Comparison of ENCODE assay signal across 8 mouse cellular contexts in genomic region chr12:77240839-77241238, GRCm38 (mm10). TPM values are rescaled to one million over a fixed set of nuclear protein-coding genes. Genes with fewer than 3 reads are reported as not detected.
DNase-seq lines count a peak whose midpoint lies in the region; ATAC-seq and TF ChIP-seq lines count a peak whose summit lies in the region.

No protein-coding gene starts in this region.

- intact Hi-C loops in left cerebral cortex, adult 2 months (cut with DNase I) = loop anchor here (1.0 to 5.0 kb wide), 2 partner anchors 327 to 846 kb away; no protein-coding TSS in a partner anchor
- intact Hi-C loops in left cerebral cortex, postnatal 25 days (cut with DNase I) = loop anchor here (1.0 to 2.0 kb wide), 2 partner anchors 327 to 428 kb away; no protein-coding TSS in a partner anchor

- no peak for TF ChIP-seq POLR2A in cerebellum, adult 2 months (IDR thresholded peaks at IDR 0.05; ENCODE audit: borderline replicate concordance, insufficient read depth, low read length)

- H3K4me3 ChIP-seq in cerebellum, adult 2 months (replicated peaks; ENCODE audit: insufficient read depth, low read depth, low read length) = peak overlapping the region; percentile 91
- peak overlapping the region; percentile 99 for H3K4me3 ChIP-seq in left cerebral cortex, adult 2 months
- H3K4me3 ChIP-seq in macrophage (ENCODE audit: inconsistent target) = peak overlapping the region; percentile 39; the same call in 1 of the 2 replicates

- 0 out of 2 replicates have a peak, but pooled peaks have one; percentile 14 for TF ChIP-seq CTCF in cerebellum, adult 2 months (IDR thresholded peaks at IDR 0.05; ENCODE audit: borderline replicate concordance, insufficient read depth, low read depth, low read length)
- TF ChIP-seq CTCF in left cerebral cortex, adult 2 months (IDR thresholded peaks at IDR 0.05) = peak; percentile 54

- H3K4me1 ChIP-seq in cerebellum, adult 2 months (ENCODE audit: control insufficient read depth, insufficient read depth, low read length) = peaks cover 10% of the 10 kb centered on the region; the same call in 1 of the 2 replicates

- DNase-seq in cerebellum, adult 2 months = peak in 1 of 2 experiments; percentile 53
- no peak for DNase-seq in left cerebral cortex, adult 2 months (ENCODE audit: extremely low spot score in 1 of 2, low spot score in 2 of 2)
- DNase-seq in left cerebral cortex, postnatal 25 days (ENCODE audit: low spot score in 2 of 2) = no peak
- DNase-seq in brain, adult 2 months (ENCODE audit: low read depth, low spot score) = peak; percentile 86
- DNase-seq in frontal cortex, postnatal 36 days (ENCODE audit: low spot score in 2 of 2) = no peak
- no peak for DNase-seq in right cerebral cortex, postnatal 25 days

- H3K27me3 ChIP-seq in cerebellum, adult 2 months (ENCODE audit: control insufficient read depth, insufficient read depth, low read length) = no peaks in the 10 kb centered on the region

- peaks cover 33% of the 10 kb centered on the region; the same call in 1 of the 2 replicates for H3K79me2 ChIP-seq in macrophage (ENCODE audit: inconsistent target)

- no peaks in the 10 kb centered on the region for H3K36me3 ChIP-seq in macrophage (ENCODE audit: inconsistent target)

- ATAC-seq in cerebellum, adult (ENCODE audit: insufficient number of reproducible peaks, low FRiP score, low TSS enrichment) = no peak

- no peak overlapping the region for H3K27ac ChIP-seq in cerebellum, adult 2 months (ENCODE audit: insufficient read depth, low read length)
- H3K27ac ChIP-seq in left cerebral cortex, adult 2 months = no peak overlapping the region; the same call in 1 of the 2 replicates
- no peak overlapping the region for H3K27ac ChIP-seq in macrophage

- 11% methylated on average over 1 of the region's 1 CpGs for WGBS in cerebellum, adult 2 months
- 14% methylated on average over 1 of the region's 1 CpGs for WGBS in macrophage (ENCODE audit: missing documents)

RNA-seq across cellular contexts. Expression of gene Fut8, which starts 2.9 kb away (rescaled TPM):
- polyA plus RNA-seq in cerebellum, adult 2 months (2012; rRNA removed) = 47.2 and 47.4 TPM in 2 replicates
- 10 to 100 TPM; 60.6 to 61.7 TPM for total RNA-seq in left cerebral cortex, adult 2 months (2021)
- total RNA-seq in left cerebral cortex, postnatal 25 days (2021) = 10 to 100 TPM; 66.2 to 72.1 TPM
- total RNA-seq in macrophage (2018; cell fraction: chromatin; rRNA removed) = 100 to 1,000 TPM in 2 of 26 experiments, 10 to 100 TPM in 24; 29.7 to 145 (median 56.4) TPM
- 10 to 100 TPM; 21.3 to 39.9 (median 28.7) TPM for total RNA-seq in macrophage (2018; cell fraction: cytosol; rRNA removed)
- 100 to 1,000 TPM in 1 of 26 experiments, 10 to 100 TPM in 25; 32.8 to 106 (median 48.6) TPM for total RNA-seq in macrophage (2018; cell fraction: nucleus; rRNA removed)
- polyA plus RNA-seq in macrophage (2018) = 19.2 to 29.5 TPM (median 21.0 TPM) in 3 replicates

Comparison
In these comparisons a context has a peak if more than half of its experiments do, and no peak if none do; other contexts are left out.
1. H3K4me3 ChIP-seq: peak in every context shown above with its lines; median percentile 99 in left cerebral cortex, adult 2 months; 91 in cerebellum, adult 2 months; 39 in macrophage.